Mouse (Mus musculus) layer of hippocampus, postnatal 14 days (tissue): Measurements from ENCODE around the gene Arf4. TPM values are rescaled to one million over a fixed set of nuclear protein-coding genes. Genes with fewer than 3 reads are reported as not detected.
"Not testable (repeated sequence)": the region's sequence is repeated elsewhere in the genome, so short reads cannot be mapped to it uniquely, and the experiment has no call there.

Source experiments
- DNase-seq, 2 experiments: peaks; one replicate each; pipeline ENCODE4 v3.0.0; 2021 to 2022; ENCODE audit warnings: low spot score in 2 of 2, mixed read lengths in 1 of 2
- total RNA-seq, 2 experiments: library from RNA; stranded (reverse); gene quantifications; 2 replicates each; pipeline ENCODE4 v1.2.3; 2021

The Arf4 gene
- total RNA-seq, 2 experiments from 2014 or later, result 145 to 150 TPM

GRCm38 (mm10) chr14:26660233-26660632 is 22.4 kb downstream of the Arf4 start:
- DNase-seq, result no peak

GRCm38 (mm10) chr14:26662016-26662415 is 24.1 kb downstream of the Arf4 start:
- DNase-seq, result no peak

- DNase-seq, result no peak
These were observed 24.6 kb downstream of the Arf4 start for GRCm38 (mm10) chr14:26662488-26662887.

DNA sequence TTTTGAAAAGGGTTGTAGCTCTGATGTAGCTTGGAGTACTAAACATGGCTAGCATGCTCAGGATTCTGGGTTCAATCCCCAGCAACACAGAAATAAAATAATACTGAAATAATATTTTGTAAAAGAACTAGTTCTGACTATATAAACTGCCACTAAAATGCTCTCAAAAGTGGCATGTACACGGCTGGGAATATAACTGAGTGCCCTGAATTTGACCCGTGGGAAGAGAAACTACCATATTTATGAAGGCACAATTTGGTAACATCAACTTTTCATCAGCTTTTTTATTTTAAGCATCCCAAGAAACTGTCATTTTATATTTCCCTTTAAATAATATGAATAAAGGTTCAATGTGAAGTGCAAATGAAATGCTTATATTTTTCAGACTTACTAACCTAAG is 26.0 kb downstream of the Arf4 start:
- DNase-seq, result no peak

- DNase-seq, result no peak
These were observed 30.1 kb downstream of the Arf4 start for GRCm38 (mm10) chr14:26667991-26668370.

GRCm38 (mm10) chr14:26668371-26669291 is 30.8 kb downstream of the Arf4 start:
- DNase-seq, result peak; percentile 27 to 50

GRCm38 (mm10) chr14:26669292-26670073 is 31.6 kb downstream of the Arf4 start, which contains the start of gene Pde12:
Pde12 (minus strand) TSS chr14:26669883.
- DNase-seq, result peak; percentile 92 to 96

DNA sequence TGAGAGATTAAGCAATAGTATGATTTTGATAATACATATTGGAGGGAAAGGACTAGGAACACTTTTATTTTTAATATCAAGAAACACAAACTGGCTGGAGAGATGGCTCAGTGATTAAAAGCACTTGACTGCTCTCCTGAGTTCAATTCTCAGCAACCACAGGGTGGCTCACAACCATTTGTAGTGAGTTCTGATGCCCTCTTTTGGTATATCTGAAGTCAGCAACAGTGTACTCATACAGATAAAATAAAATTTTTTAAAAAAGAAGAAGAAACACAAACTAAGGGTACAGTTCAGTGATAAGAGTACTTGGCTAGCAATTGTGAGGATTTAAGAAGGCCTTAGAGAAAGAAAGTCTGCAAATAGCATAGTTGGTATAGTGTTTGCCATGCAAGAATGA is 33.1 kb downstream of the Arf4 start:
- DNase-seq, result no peak

DNA sequence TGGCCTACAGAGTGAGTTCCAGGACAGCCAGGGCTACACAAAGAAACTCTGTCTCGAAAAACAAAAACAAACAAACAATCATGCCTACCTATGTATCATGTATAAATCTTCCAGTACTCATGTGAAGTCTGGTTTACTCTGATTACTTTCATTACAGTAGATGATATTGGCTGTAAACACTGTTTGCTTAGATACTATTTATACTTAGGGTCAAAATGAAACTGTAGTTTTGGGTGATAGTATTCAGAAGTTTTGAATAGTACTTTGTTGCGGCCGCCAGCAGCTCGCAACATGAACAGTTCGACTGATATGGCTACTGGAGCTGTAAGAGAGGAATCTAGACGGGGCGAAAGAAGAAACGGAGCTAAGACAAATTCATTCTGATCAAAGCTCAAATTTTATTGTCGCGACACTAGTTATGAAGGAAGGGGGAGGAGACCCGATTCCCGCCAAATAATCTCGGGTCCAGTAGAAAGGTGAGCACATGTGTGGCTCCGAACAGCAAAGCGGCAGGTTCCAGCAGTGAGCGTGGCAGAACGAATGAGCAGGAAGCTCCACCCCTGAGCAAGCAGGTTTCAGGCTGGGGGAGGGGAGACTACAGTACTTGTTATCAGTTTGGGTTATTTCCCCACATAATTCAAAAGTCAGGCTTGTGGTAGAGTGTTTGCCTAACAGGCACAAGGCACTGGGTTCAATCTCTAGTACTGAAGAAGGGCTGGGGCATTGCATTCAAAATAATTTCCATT is 34.2 kb downstream of the Arf4 start:
- DNase-seq, result not testable (repeated sequence)

GRCm38 (mm10) chr14:26674476-26675169 is 36.7 kb downstream of the Arf4 start:
- not testable (repeated sequence) for DNase-seq

- DNase-seq, result no peak
These were observed 37.5 kb downstream of the Arf4 start for GRCm38 (mm10) chr14:26675371-26675770.

DNA sequence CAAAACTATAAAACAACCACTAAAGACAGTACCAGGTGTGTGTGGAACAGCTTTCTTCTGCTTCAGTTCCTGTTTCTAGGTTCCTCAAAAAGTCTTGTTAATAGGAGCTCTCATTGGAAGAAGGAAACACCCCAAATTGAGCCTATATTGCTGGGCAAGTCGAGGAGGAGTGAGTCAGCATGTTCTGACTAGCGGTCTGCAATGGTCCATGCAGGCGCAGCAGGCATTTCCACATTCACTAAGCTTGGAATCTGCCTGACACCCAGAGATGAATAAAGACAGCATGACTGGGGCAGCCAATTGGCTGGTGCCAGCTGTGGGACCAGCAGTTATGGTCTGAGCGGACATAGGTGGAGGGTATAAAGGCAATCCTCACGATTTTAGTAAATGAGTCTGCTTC is 37.9 kb downstream of the Arf4 start:
- no peak for DNase-seq

- DNase-seq, result no peak
These were observed 52.9 kb downstream of the Arf4 start for GRCm38 (mm10) chr14:26690727-26691126.

DNA sequence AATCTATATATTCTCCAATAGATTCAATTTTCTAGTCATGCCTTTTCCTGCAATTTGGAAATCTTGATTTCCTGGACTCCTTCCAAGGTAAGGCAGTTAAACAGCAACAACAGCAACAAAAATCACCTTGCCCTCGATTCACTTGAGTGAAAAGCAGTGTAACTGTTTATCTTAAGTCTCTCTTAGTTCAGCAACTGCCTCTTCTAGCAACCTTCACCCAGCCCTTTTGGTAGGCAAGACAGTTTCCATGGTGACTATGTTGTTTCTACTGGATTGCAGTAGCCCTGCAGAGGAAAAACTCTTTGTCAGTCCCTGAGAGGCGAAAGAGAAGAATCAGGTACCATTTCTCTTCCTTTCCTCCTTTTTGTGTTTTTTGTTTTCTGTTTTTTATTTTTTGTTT is 53.5 kb downstream of the Arf4 start:
- no peak for DNase-seq

GRCm38 (mm10) chr14:26692974-26693373 is 55.1 kb downstream of the Arf4 start, which contains the start of gene Dnah12:
Dnah12 (plus strand) TSS chr14:26693274.
- no peak for DNase-seq

GRCm38 (mm10) chr14:26697912-26698311 is 60.0 kb downstream of the Arf4 start:
- no peak for DNase-seq

DNA sequence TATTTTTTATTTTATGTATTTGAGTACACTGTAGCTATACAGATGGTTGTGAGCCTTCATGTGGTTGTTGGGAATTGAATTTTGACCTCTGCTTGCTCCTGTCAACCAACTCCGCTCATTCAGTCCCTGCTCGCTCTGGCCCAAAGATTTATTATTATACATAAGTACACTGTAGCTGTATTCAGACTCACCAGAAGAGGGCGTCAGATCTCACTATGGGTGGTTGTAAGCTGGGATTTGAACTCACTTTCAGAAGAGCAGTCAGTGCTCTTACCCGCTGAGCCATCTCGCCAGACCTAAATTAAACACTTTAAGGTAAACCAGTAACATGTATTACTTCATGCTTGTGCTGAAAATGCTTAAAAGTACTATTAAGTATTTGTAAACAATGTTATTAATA is 67.4 kb downstream of the Arf4 start:
- DNase-seq, result not testable (repeated sequence)
